Mouse (Mus musculus) heart, postnatal 0 days (tissue): Measurements from ENCODE around the gene Cobll1.

ENCODE experiments used
- CTCF ChIP-seq: IDR thresholded peaks from 2 replicates; pipeline ENCODE4 v1.5.1; 2016; ENCODE audit warnings: antibody characterized with exemption, control low read depth, low read depth
- EP300 ChIP-seq: IDR thresholded peaks from 2 replicates; pipeline ENCODE4 v1.6.1; 2016; ENCODE audit warnings: antibody characterized with exemption, low read depth

DNA sequence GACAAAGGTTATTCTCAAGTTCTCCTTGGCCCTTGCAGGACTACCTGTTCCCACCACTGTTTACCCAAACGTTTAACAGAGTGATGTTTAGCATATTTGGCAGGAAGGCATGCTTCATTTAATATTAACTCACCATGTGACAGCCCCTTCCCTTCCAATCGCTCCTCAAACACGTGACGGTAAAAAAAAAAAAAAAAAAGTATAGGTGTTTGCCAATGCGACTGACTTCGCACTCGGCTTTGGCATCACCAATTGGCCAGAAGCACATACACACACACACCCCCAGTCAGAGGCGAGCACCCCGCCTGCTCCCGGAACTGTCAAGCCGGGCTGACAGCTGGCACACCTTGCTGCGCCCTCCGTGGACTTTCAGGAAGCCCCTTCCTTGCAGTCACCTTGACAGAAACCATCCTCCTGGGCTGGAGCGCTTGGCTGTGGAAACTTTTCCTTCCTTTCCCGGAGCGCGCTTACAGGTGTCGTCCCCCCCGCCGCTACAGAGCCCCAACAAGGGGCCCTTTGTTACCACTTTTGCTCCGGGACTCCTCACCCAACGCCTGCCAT is 1.5 kb downstream of the Cobll1 start:
- TF ChIP-seq CTCF (no peak), EP300 (no peak)
